Mouse (Mus musculus) left cerebral cortex, postnatal 36 days (tissue): ENCODE data around the gene Sema3b. TPM values are rescaled to one million over a fixed set of nuclear protein-coding genes. Genes with fewer than 3 reads are reported as not detected.

ENCODE experiments used
- DNase-seq, 2 experiments: peaks; one replicate each; pipeline ENCODE4 v3.0.0; 2021 to 2022; ENCODE audit warnings: low spot score in 2 of 2, mixed read lengths in 1 of 2
- intact Hi-C: fragments of 180-260 bp; cut with DNase I; formaldehyde crosslinking; loops from one replicate; pipeline ENCODE4 v1.15.1; 2025
- total RNA-seq, 2 experiments: library from RNA; stranded (reverse); gene quantifications; 2 replicates each; pipeline ENCODE4 v1.2.3; 2021

Sema3b gene
- total RNA-seq, 2 experiments from 2014 or later, result 2.6 to 3.1 TPM

- intact Hi-C loops, result no loop called here
- no peak for DNase-seq
Measured at GRCm38 (mm10) chr9:107598385-107598784, 10.6 kb downstream of the Sema3b start.

DNA sequence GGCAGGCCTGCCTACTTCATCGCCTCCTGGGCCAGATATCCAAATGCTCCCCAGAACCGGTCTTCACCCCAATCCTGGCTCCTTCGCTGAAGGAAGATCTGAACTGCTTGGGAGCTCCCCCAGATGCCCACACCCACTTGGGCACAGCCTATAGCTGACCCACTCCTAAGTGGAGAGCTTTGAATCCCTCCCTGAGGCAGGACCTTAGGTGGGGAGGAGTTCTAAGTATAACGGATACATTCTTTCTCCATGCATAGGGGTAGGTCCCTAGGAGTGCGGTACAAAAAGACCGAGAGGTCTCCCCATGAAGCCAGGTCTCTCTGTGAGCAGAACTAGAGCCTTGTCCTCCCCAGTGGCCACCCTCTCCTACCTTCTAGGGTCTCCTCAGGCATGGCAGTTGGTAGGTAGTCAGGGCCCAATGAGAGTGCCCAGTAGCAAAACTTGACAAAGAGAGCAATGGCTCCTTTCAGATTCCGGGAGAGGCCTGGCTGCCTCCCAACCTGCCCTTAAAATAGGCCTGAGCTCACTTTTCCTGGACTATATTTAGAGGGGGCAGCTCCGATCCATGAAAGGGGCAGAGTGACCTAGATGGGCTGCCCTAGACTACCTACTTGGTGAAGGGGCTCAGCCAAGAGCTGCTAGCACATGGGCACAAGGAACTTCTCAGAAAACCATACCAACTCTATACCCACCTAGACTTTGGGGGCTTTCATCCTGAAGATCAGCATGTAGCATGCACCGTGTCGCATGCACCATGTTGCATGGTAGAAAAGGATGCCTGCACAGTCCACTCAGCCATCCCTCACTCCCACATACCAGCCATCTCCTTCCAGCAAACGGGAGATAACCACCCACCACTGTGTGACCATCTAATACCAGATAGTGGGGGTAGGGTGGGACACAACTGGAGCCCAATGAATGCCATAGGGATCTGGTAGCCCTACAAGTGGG, 12.1 kb downstream of the Sema3b start:
- intact Hi-C loops, result no loop called here
- no peak for DNase-seq

GRCm38 (mm10) chr9:107594281-107595062, 14.6 kb downstream of the Sema3b start:
- DNase-seq, result no peak
- intact Hi-C loops, result no loop called here

GRCm38 (mm10) chr9:107593101-107593976, 15.7 kb downstream of the Sema3b start:
- DNase-seq, result no peak
- intact Hi-C loops, result no loop called here

DNA sequence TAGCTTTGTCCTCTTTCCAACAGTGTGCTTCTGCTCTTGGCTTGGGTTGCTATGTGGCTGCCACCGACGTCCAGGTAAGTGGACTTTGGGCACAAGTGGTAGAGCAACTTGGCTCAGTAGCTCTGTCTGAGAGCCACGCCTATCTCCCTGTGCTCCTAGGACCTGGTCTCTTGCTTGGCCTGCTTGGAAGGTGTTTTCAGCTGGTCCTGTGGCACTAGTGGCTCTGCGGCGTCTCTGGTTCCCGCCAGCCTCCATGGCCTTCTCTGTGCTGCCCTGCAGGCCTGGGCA, 18.3 kb downstream of the Sema3b start:
- no peak for DNase-seq
- intact Hi-C loops, result no loop called here

DNA sequence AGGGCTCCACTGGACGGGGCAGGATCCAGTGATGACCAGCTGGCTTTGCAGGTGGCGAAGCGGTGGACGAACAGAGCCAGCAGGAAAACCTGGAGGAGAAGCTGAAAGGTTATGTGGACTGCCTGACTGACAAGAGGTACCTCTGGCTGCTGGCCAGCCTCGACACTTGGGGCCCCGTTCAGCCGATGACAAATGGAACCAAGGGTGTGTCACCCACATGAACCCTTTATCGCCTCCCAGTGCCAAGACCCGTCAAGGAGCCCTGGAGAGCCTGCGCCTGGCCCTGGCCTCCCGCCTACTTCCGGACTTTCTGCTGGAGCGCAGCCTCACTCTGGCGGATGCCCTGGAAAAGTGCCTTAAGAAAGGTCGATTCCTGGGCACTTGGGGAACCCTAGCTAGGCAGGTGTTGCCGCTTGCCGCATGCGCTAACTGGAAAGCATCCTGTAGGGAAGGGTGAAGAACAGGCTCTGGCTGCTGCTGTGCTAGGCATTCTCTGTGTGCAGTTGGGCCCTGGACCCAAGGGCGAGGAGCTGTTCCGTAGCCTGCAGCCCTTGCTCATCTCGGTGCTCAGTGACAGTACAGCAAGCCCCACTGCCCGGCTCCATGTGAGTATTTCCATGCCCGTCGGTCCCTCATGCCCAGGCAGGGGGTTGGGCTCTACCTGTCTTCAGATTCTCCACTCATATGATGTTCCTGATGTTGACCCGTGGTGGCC, 18.8 kb downstream of the Sema3b start:
- DNase-seq, result no peak
- intact Hi-C loops, result no loop called here

- no peak for DNase-seq
- intact Hi-C loops, result no loop called here
Measured at GRCm38 (mm10) chr9:107587833-107588639, 21.0 kb downstream of the Sema3b start.

DNA sequence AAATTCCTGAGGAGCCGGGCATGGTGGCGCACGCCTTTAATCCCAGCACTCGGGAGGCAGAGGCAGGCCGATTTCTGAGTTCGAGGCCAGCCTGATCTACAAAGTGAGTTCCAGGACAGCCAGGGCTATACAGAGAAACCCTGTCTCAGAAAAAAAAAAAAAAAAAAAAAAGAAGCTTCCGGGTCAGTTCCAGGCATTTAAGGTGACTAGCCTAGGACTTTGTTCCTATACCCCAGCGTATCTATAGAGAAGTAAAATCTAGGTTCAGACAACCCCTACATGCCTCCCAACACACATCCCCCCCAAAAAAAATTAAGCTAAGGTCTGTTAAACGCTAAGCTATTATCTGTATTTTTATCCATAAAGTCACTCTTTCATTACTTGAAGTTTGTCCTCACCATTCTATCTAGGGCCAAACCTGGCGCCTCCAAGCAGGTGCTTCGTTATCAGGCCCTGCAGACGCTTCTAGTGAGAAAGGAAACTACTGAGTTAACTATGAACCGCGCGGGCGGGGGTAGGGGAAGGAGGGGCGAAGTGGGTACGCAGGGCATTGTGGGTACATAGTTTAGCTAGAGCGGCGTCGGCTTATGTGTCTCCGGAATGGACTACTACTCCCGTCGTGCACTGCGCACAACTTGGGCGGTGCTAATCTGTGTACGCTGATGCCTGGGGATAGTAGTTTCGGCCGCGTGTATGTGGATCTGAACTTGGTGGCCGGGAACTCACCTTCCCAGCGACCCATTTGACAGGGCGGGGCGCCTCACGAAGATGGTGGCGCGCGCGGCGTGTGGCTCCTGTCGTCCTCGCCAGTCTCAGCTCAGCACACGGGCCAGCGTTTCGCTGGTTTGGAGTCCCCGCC, 21.8 kb downstream of the Sema3b start, which contains the start of gene Ifrd2:
Ifrd2 (plus strand) TSS at position 669 of the 859 bp plus-strand sequence.
- intact Hi-C loops, result no loop called here
- DNase-seq, result peak; percentile 97 to 98

- DNase-seq, result no peak
- intact Hi-C loops, result no loop called here
Measured at GRCm38 (mm10) chr9:107586504-107586903, 22.5 kb downstream of the Sema3b start.

- intact Hi-C loops, result no loop called here
- no peak for DNase-seq
Measured at GRCm38 (mm10) chr9:107583174-107583573, 25.9 kb downstream of the Sema3b start.

DNA sequence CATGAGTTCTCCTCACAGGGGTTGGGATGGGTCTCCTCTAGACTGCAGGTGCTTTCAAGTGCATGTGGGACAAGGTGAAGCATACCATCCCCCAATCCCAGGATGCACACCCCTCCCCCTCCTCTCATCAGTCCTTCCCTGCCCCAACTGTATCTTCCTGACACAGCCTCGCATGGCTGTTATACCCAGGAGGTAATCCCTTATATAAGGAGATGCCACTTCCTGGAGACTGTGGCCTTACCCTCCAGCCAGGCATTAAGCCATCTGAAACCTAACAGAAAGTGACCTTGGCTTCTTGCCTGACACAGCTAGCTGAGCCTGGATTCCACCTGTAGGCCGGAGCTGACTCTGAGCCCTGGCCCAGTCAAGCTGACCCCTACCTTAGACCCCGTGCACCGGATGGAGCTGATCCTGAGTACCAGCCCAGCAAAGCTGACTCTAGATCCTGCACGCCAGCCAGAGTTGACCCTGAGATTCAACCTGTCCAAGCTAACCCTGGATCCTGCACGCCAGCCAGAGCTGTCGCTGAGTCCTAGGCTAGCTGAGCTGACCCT, 26.4 kb downstream of the Sema3b start:
- intact Hi-C loops, result no loop called here
- DNase-seq, result no peak

DNA sequence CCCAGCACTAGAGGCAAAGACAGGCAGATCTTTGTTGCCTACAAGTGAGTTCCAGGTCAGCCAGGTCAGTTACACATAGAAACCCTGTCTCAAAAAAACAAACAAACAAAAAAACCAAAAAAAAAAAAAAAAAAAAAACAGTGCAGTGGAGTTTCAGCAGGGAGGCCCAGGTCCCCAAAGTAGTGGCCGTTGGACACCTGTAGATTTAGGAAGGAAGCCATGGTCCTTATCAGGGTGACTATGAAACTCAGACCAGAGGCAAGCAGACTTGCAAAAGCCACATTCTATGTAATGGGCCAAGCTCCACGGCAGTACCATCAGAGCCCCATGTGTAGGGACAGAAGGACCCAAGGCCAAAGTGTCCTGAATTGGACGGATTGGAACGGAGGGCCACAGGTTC, 27.4 kb downstream of the Sema3b start:
- no peak for DNase-seq
- intact Hi-C loops, result no loop called here

DNA sequence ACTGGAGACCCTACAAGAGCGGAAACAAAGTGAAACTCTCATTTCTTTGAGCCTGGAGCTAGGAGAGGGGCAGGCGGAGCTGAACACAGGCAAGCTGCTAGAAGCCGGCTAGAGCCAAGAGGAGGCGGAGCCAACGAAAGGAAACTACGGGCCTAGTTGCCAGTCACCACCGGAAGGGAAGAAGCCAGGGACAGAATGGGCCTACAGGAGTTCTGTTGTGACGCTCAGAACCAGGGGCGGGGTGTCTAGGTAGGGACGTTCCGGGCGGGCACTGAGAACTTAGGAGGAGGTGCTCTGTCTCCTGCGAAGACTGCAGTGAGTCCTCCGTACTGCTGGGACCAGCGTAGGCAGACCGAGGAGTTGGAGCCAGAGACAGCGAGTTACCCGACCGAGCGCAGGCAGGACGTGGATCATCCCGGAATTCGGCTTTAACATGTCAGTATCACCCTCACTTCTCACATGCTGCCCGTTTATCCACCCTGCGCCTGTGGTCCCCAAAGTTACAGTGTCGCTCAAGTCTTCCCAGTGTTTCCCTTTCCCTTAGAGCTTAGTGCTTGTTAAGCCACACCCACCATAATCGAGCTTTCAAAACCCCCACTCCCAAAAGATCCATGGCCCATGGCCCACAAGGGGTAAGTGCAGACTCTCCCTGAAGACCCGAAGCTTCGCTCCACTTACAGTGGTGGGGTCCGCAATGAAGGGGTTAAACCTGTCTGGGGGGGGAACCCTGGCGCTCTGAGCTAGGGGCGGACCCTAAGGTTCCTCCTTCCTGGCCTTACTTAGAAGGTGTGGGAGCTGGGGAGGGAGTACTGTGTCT, 28.3 kb downstream of the Sema3b start, which contains the start of gene Hyal3:
Hyal3 (plus strand) TSS at position 318 of the 817 bp plus-strand sequence.
- DNase-seq, result peak; percentile 88 to 89
- intact Hi-C loops, result no loop called here

- DNase-seq, result no peak
- intact Hi-C loops, result no loop called here
Measured at GRCm38 (mm10) chr9:107579023-107579900, 29.8 kb downstream of the Sema3b start.

DNA sequence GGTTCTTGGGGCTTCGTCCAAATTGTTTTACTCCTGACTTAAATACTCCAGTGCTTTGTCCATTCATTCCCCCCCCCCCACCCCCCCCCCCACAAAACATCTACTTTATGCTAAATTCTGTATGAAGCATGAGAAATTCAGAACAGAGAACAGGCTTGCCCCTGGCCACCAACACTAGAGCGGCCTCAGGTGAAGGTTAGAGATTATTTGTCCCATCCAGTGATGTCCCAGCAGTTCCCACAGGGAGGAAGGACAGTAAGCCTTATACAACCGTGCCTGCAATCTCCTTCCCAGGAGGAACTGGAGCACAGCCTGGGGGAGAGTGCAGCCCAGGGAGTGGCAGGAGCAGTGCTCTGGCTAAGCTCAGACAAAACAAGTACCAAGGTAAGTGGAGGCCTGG, 30.4 kb downstream of the Sema3b start, which contains the start of gene Naa80:
Naa80 (plus strand) TSS at position 301 of the 400 bp plus-strand sequence.
- intact Hi-C loops, result no loop called here
- no peak for DNase-seq
